Mouse (Mus musculus) Patski (cell line): ENCODE results near the gene Prokr1. TPM values are rescaled to one million over a fixed set of nuclear protein-coding genes. Genes with fewer than 3 reads are reported as not detected.

ENCODE experiments used
- ATAC-seq: fragments of 100-300 bp; one replicate; pipeline ENCODE4 v1.8.0; 2021
- CTCF ChIA-PET: fragments of 350-600 bp; sonication (Branson Sonifier 250); formaldehyde crosslinking; loops from one replicate; lab custom pipeline; 2022; ENCODE audit warnings: inconsistent platforms; lab: Charles Lee
- POLR2A ChIA-PET: fragments of 350-600 bp; sonication (Branson Sonifier 250); formaldehyde crosslinking; loops from one replicate; lab custom pipeline; 2022; ENCODE audit warnings: antibody characterized with exemption, inconsistent platforms; lab: Charles Lee
- DNase-seq: peaks from one replicate; pipeline ENCODE4 v3.0.0-alpha.2; 2011; ENCODE audit warnings: low read depth, low spot score
- H3K27me3 ChIP-seq: fragments of 371-371 bp; one replicate; pipeline ENCODE4 v1.5.1; 2021
- CTCF ChIP-seq: fragments of 100-300 bp; IDR thresholded peaks from one replicate; pipeline ENCODE4 v1.5.1; 2021
- in situ Hi-C: fragments of 300-500 bp; cut with MboI; formaldehyde crosslinking; loops from 3 replicates; pipeline ENCODE4 v1.11.1; 2018; ENCODE audit warnings: low pct_unique_long_range_greater_than_20kb, mixed read lengths
- polyA plus RNA-seq: library from polyadenylated mRNA; unstranded; gene quantifications from one replicate; pipeline ENCODE4 v1.2.3, GENCODE M21; 2021

Prokr1 gene
- polyA plus RNA-seq, 1 experiment from 2014 or later: 0.28 TPM

DNA sequence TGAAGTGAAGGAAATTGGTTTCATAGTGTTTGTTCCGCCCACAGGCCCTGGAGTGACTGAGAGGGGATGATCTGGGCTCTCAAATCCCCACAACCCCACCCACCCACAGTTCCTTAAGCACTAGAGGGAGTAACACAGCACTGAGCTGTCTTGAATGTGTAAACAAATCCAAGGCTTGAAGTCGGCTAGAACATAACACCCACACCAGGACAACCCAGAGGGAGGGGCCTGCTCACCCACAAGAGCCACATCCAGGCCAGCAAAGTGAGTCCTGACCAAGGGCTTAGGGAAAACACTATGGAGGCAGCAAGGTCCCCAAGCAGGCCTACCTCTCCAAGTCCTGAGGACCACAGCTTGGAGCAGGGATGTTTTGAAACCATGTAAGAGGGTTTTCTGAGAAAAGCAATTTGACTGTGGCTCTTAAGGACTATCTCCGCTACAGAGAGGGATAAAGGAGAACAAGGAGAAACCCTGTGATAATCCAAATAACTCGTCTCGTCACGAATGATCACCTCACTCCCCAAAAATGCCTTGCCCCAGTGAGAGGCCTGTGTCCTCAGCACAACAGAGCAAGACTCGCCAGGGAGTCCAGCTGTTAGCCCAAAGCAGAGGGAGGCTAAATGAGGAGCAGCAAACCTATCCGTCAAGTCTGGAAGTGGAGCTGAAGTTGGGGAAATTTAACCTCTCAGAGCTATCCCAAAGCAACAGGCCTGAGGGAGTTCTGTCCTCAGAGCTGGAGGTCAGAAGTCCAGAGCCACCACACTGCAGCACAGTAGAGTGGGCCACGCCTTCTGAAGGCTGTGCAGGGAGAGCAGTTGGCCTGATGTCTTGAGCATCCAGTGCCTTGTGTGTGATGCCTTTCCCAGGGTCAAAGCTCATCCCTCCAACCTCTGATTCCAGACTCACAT is 22.6 kb downstream of the Prokr1 start:
- in situ Hi-C loops: no loop called here
- no peaks in the 10 kb centered on the region for H3K27me3 ChIP-seq
- ATAC-seq (no peak), DNase-seq (no peak)
- TF ChIP-seq CTCF: no peak
- CTCF ChIA-PET: interaction anchor here (1.5 kb wide), 1 partner anchor 102 kb away, joined by 3 read pairs; no protein-coding TSS in a partner anchor
- POLR2A ChIA-PET: no interaction called here

- CTCF ChIA-PET: no interaction called here
- POLR2A ChIA-PET: no interaction called here
- no peak for ATAC-seq
- H3K27me3 ChIP-seq: peaks cover 5% of the 10 kb centered on the region
- in situ Hi-C loops: no loop called here
- no peak for DNase-seq
- TF ChIP-seq CTCF: no peak
Observed at GRCm38 (mm10) chr6:87565166-87565565, 25.4 kb downstream of the Prokr1 start.

GRCm38 (mm10) chr6:87564356-87564755 is 26.2 kb downstream of the Prokr1 start:
- no peak for TF ChIP-seq CTCF
- in situ Hi-C loops: no loop called here
- DNase-seq (no peak), ATAC-seq (no peak)
- POLR2A ChIA-PET: no interaction called here
- peaks cover 6% of the 10 kb centered on the region for H3K27me3 ChIP-seq
- CTCF ChIA-PET: no interaction called here

DNA sequence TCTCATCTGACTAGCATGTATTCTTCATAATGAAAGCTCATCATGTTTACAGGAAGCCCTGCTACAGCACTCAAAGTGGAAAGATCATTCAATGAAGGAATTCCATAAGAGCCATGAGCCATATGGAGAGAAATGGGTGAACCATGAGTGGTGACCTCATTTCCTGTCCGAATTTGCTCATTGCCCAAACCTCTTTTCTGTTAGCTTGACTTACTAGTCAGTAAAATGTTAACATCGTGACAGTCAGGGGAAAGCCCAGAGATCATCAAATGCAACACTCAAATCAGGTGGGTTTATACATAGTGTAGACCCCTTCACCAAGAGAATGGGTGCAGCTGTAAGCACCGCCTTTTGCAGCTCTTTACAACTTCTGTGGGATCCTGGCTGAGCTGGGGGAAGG is 36.8 kb downstream of the Prokr1 start:
- ATAC-seq (no peak), DNase-seq (no peak)
- no peak for TF ChIP-seq CTCF
- in situ Hi-C loops: loop anchor here (10.0 kb wide), 1 partner anchor 111 kb away; no protein-coding TSS in a partner anchor
- POLR2A ChIA-PET: no interaction called here
- no peaks in the 10 kb centered on the region for H3K27me3 ChIP-seq
- CTCF ChIA-PET: interaction anchor here (0.7 to 1.5 kb wide), 2 partner anchors 9 to 33 kb away, joined by 3 to 5 read pairs; no protein-coding TSS in a partner anchor

GRCm38 (mm10) chr6:87552054-87552807 is 38.3 kb downstream of the Prokr1 start:
- TF ChIP-seq CTCF: peak; percentile 46
- in situ Hi-C loops: loop anchor here (10.0 kb wide), 1 partner anchor 113 kb away; no protein-coding TSS in a partner anchor
- ChIA-PET POLR2A (no interaction called here), CTCF (interaction anchor here (1.0 to 1.1 kb wide), 2 partner anchors 33 to 49 kb away, joined by 3 read pairs; no protein-coding TSS in a partner anchor)
- DNase-seq: no peak
- no peak for ATAC-seq
- no peaks in the 10 kb centered on the region for H3K27me3 ChIP-seq

- no peak for TF ChIP-seq CTCF
- ATAC-seq: no peak
- H3K27me3 ChIP-seq: no peaks in the 10 kb centered on the region
- in situ Hi-C loops: no loop called here
- POLR2A ChIA-PET: no interaction called here
- CTCF ChIA-PET: no interaction called here
- no peak for DNase-seq
Observed at GRCm38 (mm10) chr6:87547836-87548235, 42.7 kb downstream of the Prokr1 start.

- CTCF ChIA-PET: no interaction called here
- TF ChIP-seq CTCF: no peak
- in situ Hi-C loops: no loop called here
- POLR2A ChIA-PET: no interaction called here
- DNase-seq (no peak), ATAC-seq (no peak)
- no peaks in the 10 kb centered on the region for H3K27me3 ChIP-seq
Observed at GRCm38 (mm10) chr6:87547431-87547830, 43.1 kb downstream of the Prokr1 start.

DNA sequence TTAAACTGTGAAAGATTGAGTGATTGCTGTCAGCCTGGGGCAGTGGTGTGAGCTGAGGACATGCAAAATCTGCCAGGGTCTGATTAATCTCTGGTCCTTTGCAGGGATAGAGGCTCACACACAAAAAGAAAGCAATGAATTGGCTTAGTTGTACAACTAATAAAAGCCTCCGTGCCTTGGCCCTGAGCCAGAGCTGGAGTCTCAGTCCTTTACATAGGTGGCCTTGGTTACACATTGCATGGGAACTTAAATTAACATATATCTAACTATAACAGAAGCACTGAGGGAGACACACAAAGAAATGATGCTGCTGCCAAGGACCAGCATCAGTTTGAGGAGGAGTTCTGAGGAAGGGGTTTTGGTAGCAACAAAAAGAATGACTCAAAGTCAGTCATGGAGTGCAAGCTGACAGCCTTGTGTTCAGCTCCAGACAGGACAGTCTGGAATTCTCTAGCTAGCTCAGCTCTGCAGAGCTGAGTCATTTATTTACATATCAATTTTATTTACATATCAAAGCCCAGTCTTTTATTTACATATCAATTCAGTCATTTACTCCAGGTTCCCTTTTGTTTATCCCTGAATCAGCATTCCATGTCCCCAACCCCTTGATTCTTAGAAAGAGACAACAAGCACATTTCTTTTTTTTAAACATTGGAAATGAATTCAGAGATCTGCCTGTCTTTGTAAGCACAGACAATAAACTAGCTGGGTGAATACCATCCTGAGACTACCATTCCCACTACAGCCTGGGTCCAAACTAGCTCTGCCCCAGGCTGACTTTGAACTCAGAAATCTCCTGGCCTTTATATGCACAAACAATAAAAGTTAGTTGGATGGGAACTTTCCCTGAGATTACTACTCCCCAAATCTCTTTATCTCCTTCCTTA is 45.0 kb downstream of the Prokr1 start:
- DNase-seq (no peak), ATAC-seq (no peak)
- in situ Hi-C loops: no loop called here
- TF ChIP-seq CTCF: no peak
- H3K27me3 ChIP-seq: no peaks in the 10 kb centered on the region
- CTCF ChIA-PET: interaction anchor here (1.6 kb wide), 1 partner anchor 8 kb away, joined by 5 read pairs; no protein-coding TSS in a partner anchor
- POLR2A ChIA-PET: no interaction called here

DNA sequence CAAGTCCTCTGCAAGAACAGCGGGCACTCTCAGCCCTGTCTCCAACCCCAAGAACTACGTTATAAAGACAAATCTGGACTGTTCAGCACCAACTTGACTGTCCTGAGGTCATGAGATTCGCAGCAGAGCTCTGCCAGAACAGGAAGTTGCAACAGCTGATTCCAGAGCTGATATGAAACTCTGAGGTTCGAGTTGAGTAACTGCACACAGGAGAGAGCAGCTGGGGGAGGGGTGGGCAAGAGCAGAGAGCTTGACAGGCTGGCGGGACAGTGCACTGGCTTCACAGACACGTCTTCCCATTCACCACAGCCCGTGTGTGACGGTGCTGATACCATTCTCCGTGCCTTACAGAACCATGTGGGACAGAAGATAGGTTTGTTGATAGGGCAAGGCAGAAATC is 48.5 kb downstream of the Prokr1 start:
- no peaks in the 10 kb centered on the region for H3K27me3 ChIP-seq
- in situ Hi-C loops: no loop called here
- TF ChIP-seq CTCF: no peak
- ATAC-seq (no peak), DNase-seq (no peak)
- ChIA-PET CTCF (interaction anchor here (1.0 kb wide), 1 partner anchor 9 kb away, joined by 3 read pairs; no protein-coding TSS in a partner anchor), POLR2A (no interaction called here)

- ChIA-PET CTCF (no interaction called here), POLR2A (no interaction called here)
- H3K27me3 ChIP-seq: no peaks in the 10 kb centered on the region
- no peak for ATAC-seq
- no peak for DNase-seq
- TF ChIP-seq CTCF: no peak
- in situ Hi-C loops: no loop called here
Observed at GRCm38 (mm10) chr6:87541171-87541571, 49.4 kb downstream of the Prokr1 start.
